Mouse (Mus musculus) neural tube, embryonic 10.5 days (tissue): ENCODE measurements around the gene Gnat1.
A peak's percentile ranks its signal among the peaks of the same experiment; 100 is the strongest.

ENCODE experiments used
- DNase-seq: peaks from one replicate; pipeline ENCODE4 v3.0.0-alpha.2; 2017; ENCODE audit warnings: low spot score; ENCODE audit errors: extremely low spot score

Gnat1 gene

GRCm38 (mm10) chr9:107700114-107700571 is 20.6 kb upstream of the Gnat1 start:
- DNase-seq: peak; percentile 43

- DNase-seq: peak; percentile 71
Measured at GRCm38 (mm10) chr9:107699376-107699980, 20.0 kb upstream of the Gnat1 start.

GRCm38 (mm10) chr9:107698611-107699190 is 19.2 kb upstream of the Gnat1 start:
- peak; percentile 65 for DNase-seq

- DNase-seq: no peak
Measured at GRCm38 (mm10) chr9:107697811-107698521, 18.5 kb upstream of the Gnat1 start.

GRCm38 (mm10) chr9:107696845-107697610 is 17.5 kb upstream of the Gnat1 start:
- DNase-seq: peak; percentile 44

- no peak for DNase-seq
Measured at GRCm38 (mm10) chr9:107696106-107696479, 16.6 kb upstream of the Gnat1 start.

- DNase-seq: no peak
Measured at GRCm38 (mm10) chr9:107695441-107696105, 16.1 kb upstream of the Gnat1 start.

GRCm38 (mm10) chr9:107694627-107695026 is 15.1 kb upstream of the Gnat1 start:
- DNase-seq: no peak

GRCm38 (mm10) chr9:107693433-107693987 is 14.0 kb upstream of the Gnat1 start:
- DNase-seq: no peak

GRCm38 (mm10) chr9:107692785-107693184 is 13.3 kb upstream of the Gnat1 start:
- DNase-seq: no peak

- DNase-seq: no peak
Measured at GRCm38 (mm10) chr9:107690391-107690790, 10.9 kb upstream of the Gnat1 start.

- no peak for DNase-seq
Measured at GRCm38 (mm10) chr9:107688939-107689338, 9.4 kb upstream of the Gnat1 start.

GRCm38 (mm10) chr9:107688415-107688814 is 8.9 kb upstream of the Gnat1 start:
- no peak for DNase-seq

- peak; percentile 62 for DNase-seq
Measured at GRCm38 (mm10) chr9:107685231-107685981, 5.9 kb upstream of the Gnat1 start.

GRCm38 (mm10) chr9:107682405-107682804 is 2.9 kb upstream of the Gnat1 start:
- DNase-seq: no peak

- no peak for DNase-seq
Measured at GRCm38 (mm10) chr9:107678861-107679260, 651 bp downstream of the Gnat1 start.

- DNase-seq: peak; percentile 76
Measured at GRCm38 (mm10) chr9:107677819-107678526, 1.5 kb downstream of the Gnat1 start.

- DNase-seq: peak; percentile 69
Measured at GRCm38 (mm10) chr9:107677091-107677784, 2.3 kb downstream of the Gnat1 start.

- DNase-seq: no peak
Measured at GRCm38 (mm10) chr9:107676302-107676701, 3.2 kb downstream of the Gnat1 start.
